Comparison of ENCODE assay signal across 8 mouse cellular contexts in the genomic region with DNA sequence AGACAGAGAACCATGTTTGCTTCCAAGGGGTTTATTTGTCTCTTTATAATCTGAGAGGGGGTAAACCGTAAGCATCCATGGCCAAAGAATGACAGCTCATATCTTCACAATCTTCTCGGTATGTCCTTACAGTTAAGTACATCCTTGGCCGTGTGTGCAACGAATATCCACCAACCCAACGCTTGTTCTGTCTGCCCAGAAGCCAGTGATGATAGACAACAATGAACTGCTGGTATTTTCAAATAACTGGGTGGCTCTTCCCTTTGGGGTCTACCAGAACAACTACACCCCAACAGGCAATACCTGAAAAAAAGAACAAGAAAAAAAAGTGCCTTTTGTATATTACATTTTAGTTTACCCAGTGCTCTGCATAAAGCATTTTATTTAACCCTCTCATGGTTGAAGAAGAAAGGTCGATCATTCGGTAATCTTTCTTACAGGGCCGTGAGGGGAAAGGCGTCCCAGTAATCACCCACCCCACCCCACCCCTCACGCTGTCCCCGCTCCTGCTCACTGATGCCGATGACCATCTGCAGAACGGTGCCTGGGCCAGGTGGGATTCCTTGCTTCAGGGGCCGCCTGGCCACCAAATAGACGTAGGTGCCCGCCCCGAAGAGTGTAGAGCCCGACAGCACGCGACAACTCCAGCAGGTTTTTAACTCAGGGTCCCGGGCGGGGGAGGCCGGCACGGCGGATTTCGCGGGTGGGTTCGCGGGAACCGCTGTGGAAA. TPM values are rescaled to one million over a fixed set of nuclear protein-coding genes. Genes with fewer than 3 reads are reported as not detected.
DNase-seq lines count a peak whose midpoint lies in the region; ATAC-seq lines count a peak whose summit lies in the region.

No protein-coding gene starts in this region.

- ATAC-seq in erythroblast, adult 5-6 weeks (replicated peaks; ENCODE audit: low FRiP score, poor library complexity, severe bottlenecking) = peak; percentile 89
- peak; percentile 79 for ATAC-seq in limb, embryonic 11.5 days (ENCODE audit: insufficient number of reproducible peaks, low FRiP score, low TSS enrichment, low read depth)

- H3K27me3 ChIP-seq in limb, embryonic 11.5 days (ENCODE audit: control insufficient read depth, insufficient read depth, low read length) = no peaks in the 10 kb centered on the region

- no peak overlapping the region for H3K27ac ChIP-seq in limb, embryonic 11.5 days (replicated peaks; ENCODE audit: low read depth, low read length)

- peak overlapping the region; percentile 57 for H3K4me2 ChIP-seq in limb, embryonic 11.5 days (ENCODE audit: low read depth, severe bottlenecking)

- H3K9ac ChIP-seq in limb, embryonic 11.5 days (ENCODE audit: low read length) = peak overlapping the region; percentile 74

- peak; percentile 4 for DNase-seq in kidney, adult 9 months
- DNase-seq in kidney, postnatal 25 days = no peak
- peak; percentile 9 for DNase-seq in MN1 (ENCODE audit: low spot score)
- DNase-seq in limb, embryonic 11.5 days (ENCODE audit: low spot score) = no peak
- DNase-seq in retina, embryonic 14.5 days (ENCODE audit: low spot score) = peak; percentile 42
- DNase-seq in gastrocnemius, postnatal 4 days (ENCODE audit: low spot score in 2 of 2) = no peak
- no peak for DNase-seq in adrenal gland, postnatal 25 days

- no peaks in the 10 kb centered on the region for H3K36me3 ChIP-seq in limb, embryonic 11.5 days (ENCODE audit: control insufficient read depth, insufficient read depth, low read length)

- H3K4me3 ChIP-seq in limb, embryonic 11.5 days (ENCODE audit: low read depth, low read length) = peak overlapping the region; percentile 65

- H3K4me1 ChIP-seq in limb, embryonic 11.5 days (ENCODE audit: control insufficient read depth, insufficient read depth, low read length) = no peaks in the 10 kb centered on the region

- H3K9me3 ChIP-seq in limb, embryonic 11.5 days (ENCODE audit: control insufficient read depth, low read length) = no peaks in the 10 kb centered on the region

- WGBS in limb, embryonic 11.5 days = 10% methylated on average over 30 of the region's 30 CpGs

RNA-seq across cellular contexts. Expression of a gene that starts 0.5 kb away (rescaled TPM):
- 19.4 and 19.6 TPM in 2 replicates for total RNA-seq in erythroblast, adult 5-6 weeks (2015; ENCODE audit: low replicate concordance)
- 3.9 and 9.4 TPM in 2 replicates for total RNA-seq in erythroblast, adult 5-6 weeks (2017; ENCODE audit: low replicate concordance)
- polyA plus RNA-seq in limb, embryonic 11.5 days (2014; fragmentation: Nextera tagmentation; extraction: Ambion mirVana) = 114 and 122 TPM in 2 replicates
- total RNA-seq in gastrocnemius, postnatal 4 days (2021) = 10 to 100 TPM; 72.9 to 73.5 TPM
- 57.9 and 69.2 TPM in 2 replicates for total RNA-seq in adrenal gland, postnatal 25 days (2021)

Comparison
In these comparisons a context has a peak if more than half of its experiments do, and no peak if none do; other contexts are left out.
1. DNase-seq: peak in kidney, adult 9 months (single experiment), MN1 (single experiment) and retina, embryonic 14.5 days (single experiment); none in kidney, postnatal 25 days (0 of 2), limb, embryonic 11.5 days (single experiment), gastrocnemius, postnatal 4 days (0 of 2) and adrenal gland, postnatal 25 days (single experiment).